Mouse (Mus musculus): ENCODE measurements around the gene Gm20388.

Gene Gm20388

GRCm38 (mm10) chr8:120500701-120501261 lies 590.1 kb downstream of the Gm20388 start:
- peak; percentile 70 for DNase-seq

DNA sequence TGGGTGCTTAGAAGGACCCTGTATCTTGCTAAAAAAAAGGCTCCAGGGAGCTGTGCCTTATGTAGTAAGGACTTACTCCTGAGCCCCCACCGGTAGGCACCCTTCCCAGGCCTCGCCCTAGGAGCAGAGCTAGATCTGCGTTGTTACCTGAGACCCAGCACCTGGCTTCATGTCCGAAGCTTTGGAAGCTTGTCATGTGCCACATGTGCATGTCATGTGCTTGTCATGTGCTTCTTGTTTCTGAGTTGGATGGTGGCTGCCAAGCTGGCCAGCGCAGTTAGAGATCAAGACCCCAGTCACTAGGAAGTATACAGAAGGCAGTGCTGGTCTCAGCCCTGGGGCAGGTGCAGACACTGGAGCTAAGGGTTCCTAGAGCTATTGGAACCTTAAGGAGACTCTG lies 590.8 kb downstream of the Gm20388 start:
- no peak for DNase-seq

- DNase-seq: no peak
Measured at GRCm38 (mm10) chr8:120502428-120502827, 591.8 kb downstream of the Gm20388 start.

- peak; percentile 84 for DNase-seq
Measured at GRCm38 (mm10) chr8:120504251-120505081, 593.8 kb downstream of the Gm20388 start.

- DNase-seq: peak; percentile 62
Measured at GRCm38 (mm10) chr8:120505082-120505511, 594.5 kb downstream of the Gm20388 start.

GRCm38 (mm10) chr8:120505619-120506310 lies 595.1 kb downstream of the Gm20388 start:
- DNase-seq: no peak

DNA sequence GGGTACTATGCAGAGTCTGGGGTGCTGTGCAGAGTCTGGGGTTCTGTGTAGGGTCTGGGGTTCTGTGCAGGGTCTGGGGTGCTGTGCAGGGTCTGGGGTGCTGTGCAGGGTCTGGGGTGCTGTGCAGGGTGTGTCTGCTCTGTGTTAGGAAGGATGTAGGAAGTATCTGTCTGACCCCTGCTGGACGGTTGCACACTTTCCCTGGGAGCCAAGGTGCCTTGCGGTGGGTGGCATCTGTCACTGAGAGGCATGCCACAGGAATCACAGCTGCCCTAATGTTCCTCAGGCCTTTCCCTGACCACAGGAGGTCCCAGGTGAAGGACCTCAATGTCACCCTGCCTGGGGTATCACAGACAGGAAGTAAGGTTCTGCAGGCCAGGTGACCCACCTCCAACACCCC lies 595.9 kb downstream of the Gm20388 start:
- no peak for DNase-seq

GRCm38 (mm10) chr8:120507290-120507689 lies 596.6 kb downstream of the Gm20388 start:
- no peak for DNase-seq

GRCm38 (mm10) chr8:120509136-120510034 lies 598.7 kb downstream of the Gm20388 start:
- peak; percentile 69 for DNase-seq

GRCm38 (mm10) chr8:120510035-120510416 lies 599.4 kb downstream of the Gm20388 start:
- no peak for DNase-seq

GRCm38 (mm10) chr8:120510863-120511457 lies 600.3 kb downstream of the Gm20388 start:
- DNase-seq: peak; percentile 21

GRCm38 (mm10) chr8:120511737-120512136 lies 601.1 kb downstream of the Gm20388 start:
- peak; percentile 46 for DNase-seq

DNA sequence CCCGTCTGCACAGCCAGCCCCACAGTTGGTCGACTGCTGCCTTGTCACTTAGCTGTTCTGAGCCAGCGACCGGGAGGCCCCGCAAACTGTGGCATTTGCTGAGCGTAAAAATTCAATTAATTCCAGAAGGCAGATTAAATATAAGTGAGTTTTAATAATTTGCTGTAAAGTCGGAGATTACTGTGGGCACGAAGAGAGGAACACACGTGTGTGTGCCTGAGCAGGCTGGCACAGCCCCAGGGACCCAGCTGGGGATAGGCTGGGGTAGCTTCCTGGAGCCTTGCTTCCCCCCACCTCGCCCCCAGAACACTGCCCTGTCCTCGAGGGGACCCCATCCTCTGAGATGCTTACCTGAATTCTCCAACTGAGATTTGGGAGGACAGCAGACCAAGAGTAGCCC lies 601.7 kb downstream of the Gm20388 start:
- DNase-seq: no peak

- DNase-seq: no peak
Measured at GRCm38 (mm10) chr8:120513145-120513544, 602.5 kb downstream of the Gm20388 start.

DNA sequence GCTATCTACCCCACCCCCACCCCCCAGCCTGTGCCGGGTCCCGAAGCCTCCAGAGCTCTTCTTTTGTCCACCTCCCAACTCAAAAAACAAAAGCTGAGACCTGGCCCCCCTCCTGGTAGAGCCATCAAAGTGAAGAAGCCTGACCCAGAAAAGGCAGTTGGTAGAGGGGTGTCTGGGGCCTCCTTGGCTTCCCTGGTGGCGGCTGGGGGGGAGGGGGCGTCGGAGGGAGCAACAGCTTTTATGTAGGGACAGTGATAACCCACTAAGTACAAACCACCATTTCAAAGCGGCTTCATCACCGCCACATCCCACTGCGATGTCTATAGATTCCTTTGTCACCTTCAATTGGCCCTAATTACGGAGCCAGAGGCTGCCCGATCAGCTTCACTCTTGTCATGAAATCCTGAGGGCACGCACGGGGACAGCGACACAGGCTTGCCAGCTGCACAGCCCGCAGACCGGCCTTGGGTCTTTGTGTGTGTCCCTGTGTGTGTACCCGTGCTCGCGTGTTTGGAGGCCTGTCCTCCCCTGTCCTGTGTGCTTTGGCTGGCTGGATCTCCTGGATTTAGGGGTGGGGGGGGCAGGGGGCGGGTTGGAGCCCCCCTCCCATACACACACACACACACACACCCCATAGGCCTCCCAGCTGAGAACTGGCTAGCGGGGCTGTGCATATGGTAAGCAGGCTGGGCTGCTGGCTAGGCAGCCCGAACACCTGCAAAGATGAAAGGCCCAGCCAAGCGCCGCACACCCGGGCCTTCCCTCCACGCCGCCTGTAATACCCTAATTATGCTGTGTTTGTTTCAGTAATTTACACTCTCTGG lies 603.2 kb downstream of the Gm20388 start:
- no peak for DNase-seq

- no peak for DNase-seq
Measured at GRCm38 (mm10) chr8:120515214-120515613, 604.6 kb downstream of the Gm20388 start.

DNA sequence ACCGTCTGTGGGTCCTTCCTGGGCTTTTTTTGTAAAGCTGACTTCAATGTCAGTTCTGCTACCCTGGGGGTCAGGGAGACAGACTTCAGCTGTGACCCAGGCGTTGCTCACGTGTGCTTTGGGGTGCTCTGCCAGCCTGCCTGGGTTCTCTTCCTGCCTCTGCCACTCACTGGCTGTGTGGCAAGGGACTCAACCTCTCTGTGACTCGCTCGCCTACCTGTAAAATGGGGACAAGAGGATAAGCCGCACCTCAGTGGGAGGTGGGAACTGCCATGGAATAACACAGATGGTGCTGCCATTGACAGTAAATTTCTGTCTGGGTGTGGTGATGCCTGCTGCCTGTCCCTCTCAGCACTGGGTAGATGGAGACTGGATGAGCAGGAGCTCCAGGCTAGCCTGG lies 605.0 kb downstream of the Gm20388 start:
- no peak for DNase-seq

DNA sequence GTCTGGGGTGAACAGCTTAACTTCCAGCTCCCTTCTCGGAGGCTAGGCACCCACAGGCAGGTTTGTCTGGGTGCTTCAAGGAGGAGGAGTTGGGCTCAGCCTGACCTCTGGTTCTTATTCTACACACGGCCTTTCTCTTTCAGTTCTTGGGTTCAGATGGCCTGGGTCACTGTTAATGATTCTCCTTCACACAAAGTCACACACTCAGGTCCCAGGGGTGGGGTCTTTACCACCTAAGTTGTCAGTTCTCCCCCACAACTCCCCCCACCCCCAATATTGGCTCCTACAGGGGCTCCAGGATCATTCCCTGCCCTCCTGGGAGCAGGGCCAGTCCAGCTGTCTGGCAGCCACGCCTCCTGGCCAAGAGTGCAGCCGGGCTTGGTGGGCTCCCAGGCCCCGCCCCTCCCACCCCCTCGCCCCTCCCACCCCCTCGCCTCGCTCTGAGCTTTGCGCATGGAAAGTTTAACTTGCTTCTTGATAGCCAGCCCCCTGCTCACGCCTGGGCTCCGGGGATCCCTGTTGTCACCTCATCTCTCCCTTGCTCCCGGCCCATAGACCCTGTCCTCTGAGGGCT lies 605.6 kb downstream of the Gm20388 start:
- DNase-seq: peak; percentile 79

- DNase-seq: peak; percentile 61
Measured at GRCm38 (mm10) chr8:120517666-120518410, 607.2 kb downstream of the Gm20388 start.
